Mouse (Mus musculus): ENCODE measurements around the gene Rtf1. TPM values are rescaled to one million over a fixed set of nuclear protein-coding genes. Genes with fewer than 3 reads are reported as not detected.

The Rtf1 gene
- polyA plus RNA-seq, 1 experiment: 17.3 TPM

DNA sequence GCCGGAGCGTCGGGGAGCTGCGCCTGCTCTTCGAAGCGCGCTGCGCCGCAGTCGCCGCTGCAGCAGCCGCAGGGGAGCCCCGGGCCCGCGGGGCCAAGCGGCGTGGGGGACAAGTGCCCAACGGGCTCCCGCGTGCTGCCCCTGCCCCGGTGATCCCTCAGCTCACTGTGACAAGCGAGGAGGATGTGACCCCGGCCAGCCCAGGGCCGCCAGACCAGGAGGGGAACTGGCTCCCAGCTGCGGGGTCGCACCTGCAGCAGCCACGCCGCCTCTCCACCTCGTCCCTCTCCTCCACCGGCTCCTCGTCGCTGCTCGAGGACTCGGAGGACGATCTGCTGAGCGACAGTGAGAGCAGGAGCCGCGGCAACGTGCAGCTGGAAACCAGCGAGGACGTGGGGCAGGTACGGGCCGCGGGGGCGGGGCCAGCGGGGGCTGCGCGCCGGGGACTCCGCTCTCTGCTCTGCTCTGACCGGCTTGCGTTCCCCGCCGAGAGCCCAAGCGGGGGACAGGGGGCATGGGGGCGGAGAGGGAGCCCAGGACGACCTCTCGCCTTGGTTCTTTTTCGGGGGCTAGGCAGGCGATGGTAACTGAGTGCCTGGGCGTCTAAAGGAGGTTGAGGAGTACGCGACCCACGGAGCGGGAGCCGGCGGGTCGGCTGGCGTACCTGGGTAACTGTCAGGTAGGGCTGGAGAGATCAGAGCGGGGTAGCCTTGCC is 67.8 kb downstream of the Rtf1 start:
- peaks cover 26% of the 10 kb centered on the region for H3K4me1 ChIP-seq (replicated peaks; ENCODE audit: control insufficient read depth, insufficient read depth, low read length)
- TF ChIP-seq CTCF (IDR thresholded peaks at IDR 0.05; ENCODE audit: borderline replicate concordance, control insufficient read depth, extremely low read depth, insufficient read depth, low read length, poor library complexity): no peak
- TF ChIP-seq POLR2A (IDR thresholded peaks at IDR 0.05; ENCODE audit: control insufficient read depth, extremely low read depth, insufficient read depth, low read length, poor library complexity): no peak
- H3K27ac ChIP-seq (ENCODE audit: control insufficient read depth, insufficient read depth, low read length): no peak overlapping the region
- under 1% methylated on average over 70 of the region's 70 CpGs for WGBS
- peak overlapping the region; percentile 89 for H3K4me3 ChIP-seq (ENCODE audit: control insufficient read depth, insufficient read depth, low read length)
- H3K36me3 ChIP-seq (ENCODE audit: control insufficient read depth, insufficient read depth, low read length): no peaks in the 10 kb centered on the region
- H3K27me3 ChIP-seq (ENCODE audit: control insufficient read depth, insufficient read depth, low read length): peaks cover 15% of the 10 kb centered on the region
- DNase-seq: peak; percentile 62

GRCm38 (mm10) chr2:119743176-119743807 is 68.4 kb downstream of the Rtf1 start:
- TF ChIP-seq POLR2A (IDR thresholded peaks at IDR 0.05; ENCODE audit: control insufficient read depth, extremely low read depth, insufficient read depth, low read length, poor library complexity) (no peak), CTCF (IDR thresholded peaks at IDR 0.05; ENCODE audit: borderline replicate concordance, control insufficient read depth, extremely low read depth, insufficient read depth, low read length, poor library complexity) (no peak)
- no peak overlapping the region for H3K27ac ChIP-seq (ENCODE audit: control insufficient read depth, insufficient read depth, low read length)
- peak overlapping the region; percentile 89 for H3K4me3 ChIP-seq (ENCODE audit: control insufficient read depth, insufficient read depth, low read length)
- 19% methylated on average over 31 of the region's 31 CpGs for WGBS
- H3K4me1 ChIP-seq (replicated peaks; ENCODE audit: control insufficient read depth, insufficient read depth, low read length): peaks cover 26% of the 10 kb centered on the region
- peak; percentile 27 for DNase-seq
- H3K27me3 ChIP-seq (ENCODE audit: control insufficient read depth, insufficient read depth, low read length): peaks cover 15% of the 10 kb centered on the region
- no peaks in the 10 kb centered on the region for H3K36me3 ChIP-seq (ENCODE audit: control insufficient read depth, insufficient read depth, low read length)

DNA sequence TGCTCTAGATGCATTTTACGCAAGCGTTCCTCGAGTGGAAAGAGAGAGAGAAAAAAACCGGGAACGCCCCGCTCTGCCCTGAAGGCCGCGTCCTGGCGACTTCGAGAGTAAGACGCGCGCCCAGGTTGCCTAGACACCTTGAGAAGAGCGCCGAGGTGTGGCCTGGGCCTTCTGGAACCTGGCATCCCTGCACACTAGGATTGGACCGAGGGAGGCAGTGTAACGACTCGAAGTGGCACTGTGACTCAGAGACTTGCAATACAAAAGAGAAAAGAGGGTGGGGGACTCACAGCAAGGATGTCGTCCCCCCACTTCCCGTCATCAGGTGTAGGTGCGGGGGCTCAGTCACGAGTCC is 68.9 kb downstream of the Rtf1 start:
- Histone ChIP-seq H3K36me3 (ENCODE audit: control insufficient read depth, insufficient read depth, low read length) (no peaks in the 10 kb centered on the region), H3K4me1 (replicated peaks; ENCODE audit: control insufficient read depth, insufficient read depth, low read length) (peaks cover 26% of the 10 kb centered on the region), H3K27ac (ENCODE audit: control insufficient read depth, insufficient read depth, low read length) (no peak overlapping the region), H3K27me3 (ENCODE audit: control insufficient read depth, insufficient read depth, low read length) (peaks cover 15% of the 10 kb centered on the region), H3K4me3 (ENCODE audit: control insufficient read depth, insufficient read depth, low read length) (no peak overlapping the region)
- no peak for TF ChIP-seq POLR2A (IDR thresholded peaks at IDR 0.05; ENCODE audit: control insufficient read depth, extremely low read depth, insufficient read depth, low read length, poor library complexity)
- TF ChIP-seq CTCF (IDR thresholded peaks at IDR 0.05; ENCODE audit: borderline replicate concordance, control insufficient read depth, extremely low read depth, insufficient read depth, low read length, poor library complexity): no peak
- 36% methylated on average over 22 of the region's 22 CpGs for WGBS
- no peak for DNase-seq

- Histone ChIP-seq H3K27me3 (ENCODE audit: control insufficient read depth, insufficient read depth, low read length) (peaks cover 15% of the 10 kb centered on the region), H3K27ac (ENCODE audit: control insufficient read depth, insufficient read depth, low read length) (no peak overlapping the region), H3K4me1 (replicated peaks; ENCODE audit: control insufficient read depth, insufficient read depth, low read length) (peaks cover 26% of the 10 kb centered on the region), H3K36me3 (ENCODE audit: control insufficient read depth, insufficient read depth, low read length) (no peaks in the 10 kb centered on the region), H3K4me3 (ENCODE audit: control insufficient read depth, insufficient read depth, low read length) (no peak overlapping the region)
- TF ChIP-seq CTCF (IDR thresholded peaks at IDR 0.05; ENCODE audit: borderline replicate concordance, control insufficient read depth, extremely low read depth, insufficient read depth, low read length, poor library complexity) (no peak), POLR2A (IDR thresholded peaks at IDR 0.05; ENCODE audit: control insufficient read depth, extremely low read depth, insufficient read depth, low read length, poor library complexity) (no peak)
- 17% methylated on average over 46 of the region's 46 CpGs for WGBS
- peak; percentile 12 for DNase-seq
These were observed 69.6 kb downstream of the Rtf1 start for GRCm38 (mm10) chr2:119744163-119745111.

- 7% methylated on average over 1 of the region's 1 CpGs for WGBS
- peak; percentile 22 for DNase-seq
- Histone ChIP-seq H3K27me3 (ENCODE audit: control insufficient read depth, insufficient read depth, low read length) (peaks cover 15% of the 10 kb centered on the region), H3K4me3 (ENCODE audit: control insufficient read depth, insufficient read depth, low read length) (no peak overlapping the region), H3K4me1 (replicated peaks; ENCODE audit: control insufficient read depth, insufficient read depth, low read length) (peaks cover 26% of the 10 kb centered on the region), H3K27ac (ENCODE audit: control insufficient read depth, insufficient read depth, low read length) (no peak overlapping the region), H3K36me3 (ENCODE audit: control insufficient read depth, insufficient read depth, low read length) (no peaks in the 10 kb centered on the region)
- TF ChIP-seq POLR2A (IDR thresholded peaks at IDR 0.05; ENCODE audit: control insufficient read depth, extremely low read depth, insufficient read depth, low read length, poor library complexity): no peak
- TF ChIP-seq CTCF (IDR thresholded peaks at IDR 0.05; ENCODE audit: borderline replicate concordance, control insufficient read depth, extremely low read depth, insufficient read depth, low read length, poor library complexity): no peak
These were observed 70.4 kb downstream of the Rtf1 start for GRCm38 (mm10) chr2:119745281-119745680.

GRCm38 (mm10) chr2:119747554-119747953 is 72.7 kb downstream of the Rtf1 start:
- no peak for DNase-seq
- WGBS: 89% methylated on average over 7 of the region's 7 CpGs
- Histone ChIP-seq H3K27ac (ENCODE audit: control insufficient read depth, insufficient read depth, low read length) (no peak overlapping the region), H3K4me3 (ENCODE audit: control insufficient read depth, insufficient read depth, low read length) (no peak overlapping the region), H3K36me3 (ENCODE audit: control insufficient read depth, insufficient read depth, low read length) (no peaks in the 10 kb centered on the region), H3K27me3 (ENCODE audit: control insufficient read depth, insufficient read depth, low read length) (peaks cover 15% of the 10 kb centered on the region), H3K4me1 (replicated peaks; ENCODE audit: control insufficient read depth, insufficient read depth, low read length) (peaks cover 15% of the 10 kb centered on the region)
- TF ChIP-seq CTCF (IDR thresholded peaks at IDR 0.05; ENCODE audit: borderline replicate concordance, control insufficient read depth, extremely low read depth, insufficient read depth, low read length, poor library complexity): no peak
- no peak for TF ChIP-seq POLR2A (IDR thresholded peaks at IDR 0.05; ENCODE audit: control insufficient read depth, extremely low read depth, insufficient read depth, low read length, poor library complexity)
